Mouse (Mus musculus) midbrain, embryonic 11.5 days (tissue): ENCODE results near the gene Fam160a1. TPM values are rescaled to one million over a fixed set of nuclear protein-coding genes. Genes with fewer than 3 reads are reported as not detected.

Experiments
- ATAC-seq: fragments of 200-750 bp; cut with Nextera tagmentation; 2 replicates; pipeline ENCODE4 v1.8.0; 2017; ENCODE audit warnings: moderate TSS enrichment, moderate library complexity; ENCODE audit not compliant: low FRiP score
- DNase-seq: peaks from one replicate; pipeline ENCODE4 v3.0.0; 2015; ENCODE audit warnings: low spot score; ENCODE audit errors: missing footprints
- H3K27ac ChIP-seq: fragments of 300-500 bp; sonication (generic); 2 replicates; pipeline ENCODE4 v1.5.1; 2014; ENCODE audit warnings: low read depth, low read length
- H3K27me3 ChIP-seq: fragments of 300-500 bp; sonication (generic); 2 replicates; pipeline ENCODE4 v1.6.1; 2014; ENCODE audit warnings: mild to moderate bottlenecking, low read length, moderate library complexity, mixed read lengths; ENCODE audit not compliant: control insufficient read depth, insufficient read depth
- H3K36me3 ChIP-seq: fragments of 300-500 bp; sonication (generic); 2 replicates; pipeline ENCODE4 v1.6.1; 2014; ENCODE audit warnings: mild to moderate bottlenecking, low read length, moderate library complexity, mixed read lengths; ENCODE audit not compliant: control insufficient read depth, insufficient read depth
- H3K4me1 ChIP-seq: fragments of 300-500 bp; sonication (generic); 2 replicates; pipeline ENCODE4 v1.6.1; 2014; ENCODE audit warnings: low read length; ENCODE audit not compliant: control insufficient read depth, insufficient read depth
- H3K4me2 ChIP-seq: fragments of 300-500 bp; sonication (generic); 2 replicates; pipeline ENCODE4 v1.6.1; 2014; ENCODE audit warnings: mild to moderate bottlenecking, moderate library complexity
- H3K4me3 ChIP-seq: fragments of 300-500 bp; sonication (generic); 2 replicates; pipeline ENCODE4 v1.5.1; 2014; ENCODE audit warnings: low read depth, low read length
- H3K9ac ChIP-seq: fragments of 300-500 bp; sonication (generic); 2 replicates; pipeline ENCODE4 v1.6.1; 2014; ENCODE audit warnings: low read length
- H3K9me3 ChIP-seq: fragments of 300-500 bp; sonication (generic); 2 replicates; pipeline ENCODE4 v1.6.1; 2016; ENCODE audit warnings: low read length; ENCODE audit not compliant: control insufficient read depth
- WGBS: fragments of 180-500 bp; shearing (Covaris S2); extraction: QIAGEN DNeasy Blood & Tissue Kit; methylation state at CpG from one replicate; pipeline ENCODE4 v1.1.7; 2014; 5-methylcytosine and 5-hydroxymethylcytosine counted together
- polyA plus RNA-seq: library from polyadenylated mRNA; unstranded; fragments of >200 nt; fragmentation: Nextera tagmentation; extraction: Ambion mirVana; gene quantifications from 2 replicates; pipeline ENCODE4 v1.2.1, GENCODE M21; 2014

Gene Fam160a1
- polyA plus RNA-seq, 1 experiment from 2014 or later, result 0.48 TPM

- H3K27ac ChIP-seq, result no peak overlapping the region
- H3K4me2 ChIP-seq, result no peak overlapping the region
- 24% methylated on average over 4 of the region's 4 CpGs for WGBS
- ATAC-seq, result no peak
- no peaks in the 10 kb centered on the region for H3K36me3 ChIP-seq
- no peaks in the 10 kb centered on the region for H3K9me3 ChIP-seq
- H3K4me1 ChIP-seq, result no peaks in the 10 kb centered on the region; the same call in 1 of the 2 replicates
- no peak overlapping the region for H3K9ac ChIP-seq
- H3K27me3 ChIP-seq, result no peaks in the 10 kb centered on the region
- H3K4me3 ChIP-seq, result no peak overlapping the region
- DNase-seq, result no peak
These were observed 68.2 kb downstream of the Fam160a1 start for GRCm38 (mm10) chr3:85748863-85749262.

- no peak for DNase-seq
- H3K4me1 ChIP-seq, result no peaks in the 10 kb centered on the region
- H3K27ac ChIP-seq, result no peak overlapping the region
- H3K27me3 ChIP-seq, result no peaks in the 10 kb centered on the region
- H3K9ac ChIP-seq, result no peak overlapping the region
- no peak overlapping the region for H3K4me2 ChIP-seq
- WGBS, result 79% methylated on average over 4 of the region's 4 CpGs
- no peak overlapping the region for H3K4me3 ChIP-seq
- no peaks in the 10 kb centered on the region for H3K9me3 ChIP-seq
- ATAC-seq, result no peak
- H3K36me3 ChIP-seq, result no peaks in the 10 kb centered on the region
These were observed 71.0 kb downstream of the Fam160a1 start for GRCm38 (mm10) chr3:85746116-85746515.

GRCm38 (mm10) chr3:85741767-85742166 lies 75.3 kb downstream of the Fam160a1 start:
- Histone ChIP-seq H3K27ac (no peak overlapping the region), H3K4me2 (no peak overlapping the region), H3K9me3 (no peaks in the 10 kb centered on the region), H3K4me3 (no peak overlapping the region), H3K9ac (no peak overlapping the region), H3K27me3 (no peaks in the 10 kb centered on the region), H3K4me1 (no peaks in the 10 kb centered on the region), H3K36me3 (no peaks in the 10 kb centered on the region)
- DNase-seq (no peak), ATAC-seq (no peak)
- WGBS, result 89% methylated on average over 3 of the region's 3 CpGs

- no peaks in the 10 kb centered on the region for H3K4me1 ChIP-seq
These were observed 78.5 kb downstream of the Fam160a1 start for GRCm38 (mm10) chr3:85738591-85738990.

GRCm38 (mm10) chr3:85733939-85734729 lies 83.0 kb downstream of the Fam160a1 start:
- H3K27me3 ChIP-seq, result no peaks in the 10 kb centered on the region
- no peak for DNase-seq
- no peaks in the 10 kb centered on the region for H3K9me3 ChIP-seq
- no peak overlapping the region for H3K27ac ChIP-seq
- WGBS, result 76% methylated on average over 5 of the region's 5 CpGs
- no peaks in the 10 kb centered on the region for H3K36me3 ChIP-seq
- no peak overlapping the region for H3K9ac ChIP-seq
- no peaks in the 10 kb centered on the region for H3K4me1 ChIP-seq
- H3K4me3 ChIP-seq, result no peak overlapping the region
- ATAC-seq, result no peak
- H3K4me2 ChIP-seq, result no peak overlapping the region

More at GRCm38 (mm10) chr3:85738591-85738990, 78.5 kb downstream of the Fam160a1 start:
- H3K36me3 ChIP-seq, result no peaks in the 10 kb centered on the region
- no peak overlapping the region for H3K9ac ChIP-seq
- H3K4me2 ChIP-seq, result no peak overlapping the region
- H3K27ac ChIP-seq, result no peak overlapping the region
- H3K4me3 ChIP-seq, result no peak overlapping the region
- DNase-seq, result no peak
- no peak for ATAC-seq
- no peaks in the 10 kb centered on the region for H3K27me3 ChIP-seq
- 73% methylated on average over 3 of the region's 3 CpGs for WGBS
- H3K9me3 ChIP-seq, result no peaks in the 10 kb centered on the region

- Histone ChIP-seq H3K4me2 (no peak overlapping the region), H3K4me1 (no peaks in the 10 kb centered on the region), H3K27me3 (no peaks in the 10 kb centered on the region), H3K9me3 (no peaks in the 10 kb centered on the region), H3K4me3 (no peak overlapping the region), H3K9ac (no peak overlapping the region), H3K27ac (no peak overlapping the region), H3K36me3 (no peaks in the 10 kb centered on the region)
- WGBS, result 61% methylated on average over 2 of the region's 2 CpGs
- no peak for DNase-seq
- no peak for ATAC-seq
These were observed 89.9 kb downstream of the Fam160a1 start for GRCm38 (mm10) chr3:85727171-85727570.

GRCm38 (mm10) chr3:85725971-85726370 lies 91.1 kb downstream of the Fam160a1 start:
- no peak for ATAC-seq

GRCm38 (mm10) chr3:85725110-85725509 lies 92.0 kb downstream of the Fam160a1 start:
- Histone ChIP-seq H3K36me3 (no peaks in the 10 kb centered on the region), H3K9ac (no peak overlapping the region), H3K9me3 (no peaks in the 10 kb centered on the region), H3K27me3 (no peaks in the 10 kb centered on the region), H3K4me1 (no peaks in the 10 kb centered on the region), H3K27ac (no peak overlapping the region), H3K4me2 (no peak overlapping the region), H3K4me3 (no peak overlapping the region)
- ATAC-seq (no peak), DNase-seq (no peak)
- 81% methylated on average over 2 of the region's 2 CpGs for WGBS

More at GRCm38 (mm10) chr3:85725971-85726370, 91.1 kb downstream of the Fam160a1 start:
- no peak for DNase-seq
- Histone ChIP-seq H3K4me3 (no peak overlapping the region), H3K36me3 (no peaks in the 10 kb centered on the region), H3K4me2 (no peak overlapping the region), H3K27me3 (no peaks in the 10 kb centered on the region), H3K9ac (no peak overlapping the region), H3K4me1 (no peaks in the 10 kb centered on the region), H3K9me3 (no peaks in the 10 kb centered on the region), H3K27ac (no peak overlapping the region)
- 78% methylated on average over 3 of the region's 3 CpGs for WGBS

- Histone ChIP-seq H3K27me3 (no peaks in the 10 kb centered on the region), H3K4me1 (no peaks in the 10 kb centered on the region), H3K36me3 (no peaks in the 10 kb centered on the region), H3K4me2 (no peak overlapping the region), H3K9me3 (no peaks in the 10 kb centered on the region), H3K9ac (no peak overlapping the region), H3K27ac (no peak overlapping the region), H3K4me3 (no peak overlapping the region)
- WGBS, result 92% methylated on average over 6 of the region's 6 CpGs
- DNase-seq, result no peak
- no peak for ATAC-seq
These were observed 94.5 kb downstream of the Fam160a1 start for GRCm38 (mm10) chr3:85722581-85722980.
